Mouse (Mus musculus) embryonic facial prominence, embryonic 14.5 days (tissue): ENCODE data around the gene Higd1a. TPM values are rescaled to one million over a fixed set of nuclear protein-coding genes. Genes with fewer than 3 reads are reported as not detected.

Experiments used
- ATAC-seq: fragments of 200-750 bp; cut with Nextera tagmentation; 2 replicates; pipeline ENCODE4 v1.8.0; 2017; ENCODE audit warnings: low read depth, moderate number of reproducible peaks, moderate TSS enrichment
- DNase-seq: peaks from one replicate; pipeline ENCODE4 v3.0.0-alpha.2; 2015; ENCODE audit warnings: low spot score
- H3K27ac ChIP-seq: fragments of 300-500 bp; sonication (generic); replicated peaks from 2 replicates; pipeline ENCODE4 v1.5.1; 2014; ENCODE audit warnings: low read depth, mild to moderate bottlenecking, low read length, moderate library complexity
- H3K27me3 ChIP-seq: fragments of 300-500 bp; sonication (generic); replicated peaks from 2 replicates; pipeline ENCODE4 v1.6.1; 2014; ENCODE audit warnings: low read length; ENCODE audit not compliant: control insufficient read depth, insufficient read depth
- H3K36me3 ChIP-seq: fragments of 300-500 bp; sonication (generic); 2 replicates; pipeline ENCODE4 v1.6.1; 2014; ENCODE audit warnings: low read length, mixed read lengths; ENCODE audit not compliant: control insufficient read depth, insufficient read depth
- H3K4me1 ChIP-seq: fragments of 300-500 bp; sonication (generic); 2 replicates; pipeline ENCODE4 v1.6.1; 2014; ENCODE audit warnings: antibody characterized with exemption, low read length; ENCODE audit not compliant: control insufficient read depth, insufficient read depth
- H3K4me2 ChIP-seq: fragments of 300-500 bp; sonication (generic); 2 replicates; pipeline ENCODE4 v1.6.1; 2014; ENCODE audit warnings: low read depth, mild to moderate bottlenecking, low read length, moderate library complexity, mixed read lengths
- H3K4me3 ChIP-seq: fragments of 300-500 bp; sonication (generic); 2 replicates; pipeline ENCODE4 v1.5.1; 2014; ENCODE audit warnings: low read depth, mild to moderate bottlenecking, low read length
- H3K9ac ChIP-seq: fragments of 300-500 bp; sonication (generic); 2 replicates; pipeline ENCODE4 v1.6.1; 2014; ENCODE audit warnings: low read depth, mild to moderate bottlenecking, low read length, moderate library complexity, mixed read lengths
- H3K9me3 ChIP-seq: fragments of 300-500 bp; sonication (generic); 2 replicates; pipeline ENCODE4 v1.6.1; 2016; ENCODE audit warnings: low read length; ENCODE audit not compliant: control insufficient read depth
- WGBS: fragments of 180-500 bp; shearing (Covaris S2); extraction: QIAGEN DNeasy Blood & Tissue Kit; methylation state at CpG from one replicate; pipeline ENCODE4 v1.1.7; 2014; 5-methylcytosine and 5-hydroxymethylcytosine counted together
- polyA plus RNA-seq: library from polyadenylated mRNA; unstranded; fragments of >200 nt; fragmentation: Nextera tagmentation; extraction: Ambion mirVana; gene quantifications from 2 replicates; pipeline ENCODE4 v1.2.1, GENCODE M21; 2014

The Higd1a gene
- polyA plus RNA-seq, 1 experiment from 2014 or later, result 192 TPM

DNA sequence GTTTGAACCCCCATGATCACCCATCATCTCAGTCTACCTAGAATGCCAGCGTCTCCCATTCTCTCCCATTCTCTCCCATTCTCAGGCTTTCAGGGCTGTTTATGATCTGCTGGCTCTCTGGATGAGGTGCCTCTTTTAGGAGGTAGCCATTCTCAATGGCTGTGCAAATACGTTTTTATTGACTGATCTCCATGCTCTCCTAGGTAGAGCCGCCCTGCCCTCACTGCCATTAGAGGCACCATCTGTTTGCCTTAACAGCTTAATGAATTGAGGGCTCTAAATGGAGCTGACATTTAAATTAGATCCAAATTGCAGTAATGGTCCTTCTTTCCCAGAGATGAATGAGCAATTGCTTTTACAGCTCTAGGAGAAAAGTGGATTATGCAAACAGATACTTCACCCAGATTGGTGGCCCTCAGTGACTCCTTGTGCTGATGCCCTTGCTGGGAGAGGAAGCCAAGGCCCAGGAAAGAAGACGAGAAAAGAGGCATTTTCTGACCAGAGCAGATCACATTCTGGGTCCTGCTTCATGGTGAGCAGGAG lies 11.9 kb upstream of the Higd1a start:
- H3K27ac ChIP-seq, result no peak overlapping the region
- 53% methylated on average over 4 of the region's 4 CpGs for WGBS
- no peaks in the 10 kb centered on the region for H3K36me3 ChIP-seq

GRCm38 (mm10) chr9:121869432-121869831 lies 11.3 kb upstream of the Higd1a start:
- Histone ChIP-seq H3K27ac (no peak overlapping the region), H3K36me3 (no peaks in the 10 kb centered on the region), H3K4me2 (no peak overlapping the region), H3K4me3 (no peak overlapping the region), H3K4me1 (no peaks in the 10 kb centered on the region), H3K9ac (no peak overlapping the region), H3K27me3 (no peaks in the 10 kb centered on the region), H3K9me3 (no peaks in the 10 kb centered on the region)
- 86% methylated on average over 5 of the region's 5 CpGs for WGBS
- ATAC-seq, result no peak
- DNase-seq, result no peak

More for the DNA sequence above, 11.9 kb upstream of the Higd1a start:
- no peak for DNase-seq
- no peak for ATAC-seq
- no peaks in the 10 kb centered on the region for H3K9me3 ChIP-seq
- no peak overlapping the region for H3K4me2 ChIP-seq
- H3K27me3 ChIP-seq, result no peaks in the 10 kb centered on the region
- H3K4me3 ChIP-seq, result no peak overlapping the region
- no peaks in the 10 kb centered on the region for H3K4me1 ChIP-seq
- no peak overlapping the region for H3K9ac ChIP-seq

GRCm38 (mm10) chr9:121868236-121868635 lies 10.1 kb upstream of the Higd1a start:
- Histone ChIP-seq H3K4me1 (no peaks in the 10 kb centered on the region), H3K27ac (no peak overlapping the region), H3K9me3 (no peaks in the 10 kb centered on the region), H3K4me3 (no peak overlapping the region), H3K36me3 (no peaks in the 10 kb centered on the region), H3K9ac (no peak overlapping the region), H3K4me2 (no peak overlapping the region), H3K27me3 (no peaks in the 10 kb centered on the region)
- 77% methylated on average over 6 of the region's 6 CpGs for WGBS
- DNase-seq (no peak), ATAC-seq (no peak)

DNA sequence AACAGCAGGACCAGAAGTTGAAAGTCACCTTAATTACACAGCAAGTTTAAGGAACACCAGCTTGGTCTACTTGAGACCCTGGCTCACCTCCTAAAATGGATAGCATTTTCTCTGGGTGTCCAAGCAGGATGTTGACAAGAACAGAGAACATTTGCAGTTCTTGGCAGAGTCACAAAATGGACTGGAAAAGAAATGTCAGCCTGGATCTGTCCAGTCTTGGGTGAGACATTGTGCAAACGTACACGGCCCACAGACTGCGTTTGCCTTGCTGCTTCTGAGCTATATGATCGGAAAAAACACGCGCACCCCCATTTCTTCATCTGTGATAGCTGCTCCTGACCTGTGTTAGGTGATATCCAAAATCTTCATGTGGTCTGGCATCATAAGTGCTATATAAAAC lies 9.5 kb upstream of the Higd1a start:
- H3K4me1 ChIP-seq, result no peaks in the 10 kb centered on the region

GRCm38 (mm10) chr9:121865425-121866008 lies 7.4 kb upstream of the Higd1a start:
- H3K9me3 ChIP-seq, result no peaks in the 10 kb centered on the region
- H3K9ac ChIP-seq, result no peak overlapping the region
- H3K27ac ChIP-seq, result no peak overlapping the region
- no peak overlapping the region for H3K4me3 ChIP-seq
- WGBS, result 39% methylated on average over 3 of the region's 3 CpGs
- H3K27me3 ChIP-seq, result no peaks in the 10 kb centered on the region
- ATAC-seq, result no peak
- no peaks in the 10 kb centered on the region for H3K36me3 ChIP-seq
- no peak overlapping the region for H3K4me2 ChIP-seq
- no peak for DNase-seq
- H3K4me1 ChIP-seq, result no peaks in the 10 kb centered on the region

More for the DNA sequence above, 9.5 kb upstream of the Higd1a start:
- ATAC-seq (no peak), DNase-seq (no peak)
- H3K9ac ChIP-seq, result no peak overlapping the region
- H3K27ac ChIP-seq, result no peak overlapping the region
- H3K27me3 ChIP-seq, result no peaks in the 10 kb centered on the region
- 83% methylated on average over 6 of the region's 6 CpGs for WGBS
- H3K4me2 ChIP-seq, result no peak overlapping the region
- no peak overlapping the region for H3K4me3 ChIP-seq
- no peaks in the 10 kb centered on the region for H3K9me3 ChIP-seq
- H3K36me3 ChIP-seq, result no peaks in the 10 kb centered on the region

- H3K4me2 ChIP-seq, result no peak overlapping the region
- H3K27me3 ChIP-seq, result no peaks in the 10 kb centered on the region
- no peak overlapping the region for H3K4me3 ChIP-seq
- no peaks in the 10 kb centered on the region for H3K9me3 ChIP-seq
- H3K4me1 ChIP-seq, result no peaks in the 10 kb centered on the region
- DNase-seq (no peak), ATAC-seq (no peak)
- no peaks in the 10 kb centered on the region for H3K36me3 ChIP-seq
- H3K27ac ChIP-seq, result no peak overlapping the region
- no peak overlapping the region for H3K9ac ChIP-seq
- WGBS, result 59% methylated on average over 4 of the region's 4 CpGs
Measured at GRCm38 (mm10) chr9:121864837-121865236, 6.7 kb upstream of the Higd1a start.

GRCm38 (mm10) chr9:121860921-121861320 lies 2.8 kb upstream of the Higd1a start:
- H3K9ac ChIP-seq, result no peak overlapping the region
- WGBS, result 89% methylated on average over 2 of the region's 2 CpGs
- no peak overlapping the region for H3K4me3 ChIP-seq
- DNase-seq (no peak), ATAC-seq (no peak)
- H3K36me3 ChIP-seq, result no peaks in the 10 kb centered on the region
- H3K27me3 ChIP-seq, result no peaks in the 10 kb centered on the region
- H3K27ac ChIP-seq, result no peak overlapping the region
- no peaks in the 10 kb centered on the region for H3K9me3 ChIP-seq
- H3K4me1 ChIP-seq, result 0 out of 2 replicates have a peak, but pooled peaks cover 6% of the 10 kb centered on the region
- H3K4me2 ChIP-seq, result no peak overlapping the region

- Histone ChIP-seq H3K4me1 (0 out of 2 replicates have a peak, but pooled peaks cover 6% of the 10 kb centered on the region), H3K4me2 (no peak overlapping the region), H3K4me3 (no peak overlapping the region), H3K9ac (no peak overlapping the region), H3K27me3 (no peaks in the 10 kb centered on the region), H3K36me3 (no peaks in the 10 kb centered on the region), H3K27ac (no peak overlapping the region), H3K9me3 (no peaks in the 10 kb centered on the region)
- ATAC-seq (no peak), DNase-seq (no peak)
- WGBS, result 95% methylated on average over 2 of the region's 2 CpGs
Measured at GRCm38 (mm10) chr9:121859345-121859744, 1.2 kb upstream of the Higd1a start.
